Comparison of ENCODE assay signal across 28 mouse cellular contexts in genomic region chr15:32192948-32193347, GRCm38 (mm10). TPM values are rescaled to one million over a fixed set of nuclear protein-coding genes. Genes with fewer than 3 reads are reported as not detected.
DNase-seq lines count a peak whose midpoint lies in the region; ATAC-seq and TF ChIP-seq lines count a peak whose summit lies in the region.
"Had no signal": no experiment of that assay in that cellular context is flagged by ENCODE, and none has a peak within 500 bp of the region (broad histone marks: within the 10 kb centered on the region; RNA-seq: fewer than 3 reads in every experiment).

No protein-coding gene starts in this region.

- TF ChIP-seq POLR2A in liver, adult 2 months (IDR thresholded peaks at IDR 0.05; ENCODE audit: extremely low read depth, insufficient read depth, low read length): no peak

- H3K27ac ChIP-seq in liver, adult 2 months (replicated peaks; ENCODE audit: insufficient read depth, low read depth, low read length): no peak overlapping the region
- no peak overlapping the region for H3K27ac ChIP-seq in liver, embryonic 11.5 days (ENCODE audit: low read depth, low read length)
- H3K27ac ChIP-seq in intestine, embryonic 16.5 days (ENCODE audit: low read length): no peak overlapping the region
- no peak overlapping the region for H3K27ac ChIP-seq in kidney, postnatal 0 days
- H3K27ac ChIP-seq in midbrain, embryonic 11.5 days (ENCODE audit: low read depth, low read length): no peak overlapping the region
- no peak overlapping the region for H3K27ac ChIP-seq in hindbrain, embryonic 11.5 days (ENCODE audit: low read depth, low read length)
- H3K27ac ChIP-seq: forebrain, embryonic 10.5 days; heart, embryonic 13.5 days; hindbrain, embryonic 12.5 days; limb, embryonic 15.5 days; midbrain, embryonic 12.5 days; neural tube, embryonic 15.5 days had no signal

- H3K9ac ChIP-seq in liver, adult 2 months (ENCODE audit: low read depth, low read length): no peak overlapping the region
- no peak overlapping the region for H3K9ac ChIP-seq in liver, embryonic 11.5 days (ENCODE audit: low read depth, low read length)
- no peak overlapping the region for H3K9ac ChIP-seq in intestine, embryonic 16.5 days (ENCODE audit: low read depth, low read length)
- no peak overlapping the region for H3K9ac ChIP-seq in kidney, postnatal 0 days (ENCODE audit: low read depth, low read length)
- H3K9ac ChIP-seq in midbrain, embryonic 11.5 days (ENCODE audit: low read length): no peak overlapping the region
- no peak overlapping the region for H3K9ac ChIP-seq in hindbrain, embryonic 11.5 days (ENCODE audit: low read depth, low read length)
- H3K9ac ChIP-seq: heart, embryonic 13.5 days; hindbrain, embryonic 12.5 days; limb, embryonic 15.5 days; midbrain, embryonic 12.5 days; neural tube, embryonic 15.5 days had no signal

- peak; percentile 2 for DNase-seq in liver, adult 2 months (ENCODE audit: extremely low read depth, low read depth, low spot score)
- no peak for DNase-seq in liver, embryonic 11.5 days (ENCODE audit: low spot score)
- DNase-seq in Muller cell, postnatal 12 days (ENCODE audit: inconsistent ontology term): peak; percentile 71
- DNase-seq in kidney, postnatal 0 days (ENCODE audit: low spot score): peak; percentile 33
- DNase-seq in midbrain, embryonic 11.5 days (ENCODE audit: low spot score, missing footprints): no peak
- no peak for DNase-seq in hindbrain, embryonic 11.5 days (ENCODE audit: low spot score)
- DNase-seq: adrenal gland, adult 2 months; cerebellum, adult 11-12 months; cerebellum, postnatal 10 days; gastrocnemius, postnatal 10 days; heart, adult 18-20 months; heart, postnatal 14 days had no signal

- H3K36me3 ChIP-seq in liver, adult 2 months (ENCODE audit: control insufficient read depth, insufficient read depth, low read length): no peaks in the 10 kb centered on the region
- H3K36me3 ChIP-seq in liver, embryonic 11.5 days (ENCODE audit: control insufficient read depth, insufficient read depth, low read length): no peaks in the 10 kb centered on the region
- H3K36me3 ChIP-seq in intestine, embryonic 16.5 days (ENCODE audit: control insufficient read depth, insufficient read depth, low read length): no peaks in the 10 kb centered on the region
- H3K36me3 ChIP-seq in kidney, postnatal 0 days (ENCODE audit: insufficient read depth, low read length): no peaks in the 10 kb centered on the region
- H3K36me3 ChIP-seq in midbrain, embryonic 11.5 days (ENCODE audit: control insufficient read depth, insufficient read depth, low read length): no peaks in the 10 kb centered on the region
- no peaks in the 10 kb centered on the region for H3K36me3 ChIP-seq in hindbrain, embryonic 11.5 days (ENCODE audit: control insufficient read depth, insufficient read depth, low read length)
- H3K36me3 ChIP-seq: forebrain, embryonic 10.5 days; heart, embryonic 13.5 days; hindbrain, embryonic 12.5 days; limb, embryonic 15.5 days; midbrain, embryonic 12.5 days; neural tube, embryonic 15.5 days had no signal

- no peaks in the 10 kb centered on the region for H3K9me3 ChIP-seq in liver, embryonic 11.5 days (ENCODE audit: control insufficient read depth, low read length)
- H3K9me3 ChIP-seq in intestine, embryonic 16.5 days (ENCODE audit: control insufficient read depth, low read length): no peaks in the 10 kb centered on the region
- H3K9me3 ChIP-seq in kidney, postnatal 0 days (replicated peaks; ENCODE audit: low read length): no peaks in the 10 kb centered on the region
- no peaks in the 10 kb centered on the region for H3K9me3 ChIP-seq in midbrain, embryonic 11.5 days (ENCODE audit: control insufficient read depth, low read length)
- no peaks in the 10 kb centered on the region for H3K9me3 ChIP-seq in hindbrain, embryonic 11.5 days (ENCODE audit: control insufficient read depth, low read length)
- H3K9me3 ChIP-seq: forebrain, embryonic 10.5 days; heart, embryonic 13.5 days; hindbrain, embryonic 12.5 days; limb, embryonic 15.5 days; midbrain, embryonic 12.5 days; neural tube, embryonic 15.5 days had no signal

- no peak overlapping the region for H3K4me2 ChIP-seq in liver, embryonic 11.5 days
- no peak overlapping the region for H3K4me2 ChIP-seq in intestine, embryonic 16.5 days (ENCODE audit: low read depth, low read length)
- no peak overlapping the region for H3K4me2 ChIP-seq in kidney, postnatal 0 days (ENCODE audit: low read length)
- no peak overlapping the region for H3K4me2 ChIP-seq in midbrain, embryonic 11.5 days
- H3K4me2 ChIP-seq in hindbrain, embryonic 11.5 days (replicated peaks; ENCODE audit: low read depth, low read length): no peak overlapping the region
- H3K4me2 ChIP-seq: heart, embryonic 13.5 days; hindbrain, embryonic 12.5 days; limb, embryonic 15.5 days; midbrain, embryonic 12.5 days; neural tube, embryonic 15.5 days had no signal

- no peaks in the 10 kb centered on the region for H3K79me2 ChIP-seq in liver, adult 2 months (ENCODE audit: control insufficient read depth, insufficient read depth, low read length)

- TF ChIP-seq CTCF in liver, adult 2 months (IDR thresholded peaks at IDR 0.05; ENCODE audit: low read depth, low read length): no peak
- TF ChIP-seq CTCF in kidney, postnatal 0 days (IDR thresholded peaks at IDR 0.05; ENCODE audit: low read depth): no peak

- H3K4me1 ChIP-seq in liver, adult 2 months (ENCODE audit: control insufficient read depth, insufficient read depth, low read length): no peaks in the 10 kb centered on the region
- no peaks in the 10 kb centered on the region for H3K4me1 ChIP-seq in liver, embryonic 11.5 days (replicated peaks; ENCODE audit: control insufficient read depth, insufficient read depth, low read length)
- H3K4me1 ChIP-seq in intestine, embryonic 16.5 days (ENCODE audit: control insufficient read depth, insufficient read depth, low read length): peaks cover 9% of the 10 kb centered on the region
- H3K4me1 ChIP-seq in kidney, postnatal 0 days (replicated peaks; ENCODE audit: insufficient read depth, low read length): 0 out of 2 replicates have a peak, but pooled peaks cover 5% of the 10 kb centered on the region
- no peaks in the 10 kb centered on the region for H3K4me1 ChIP-seq in midbrain, embryonic 11.5 days (ENCODE audit: control insufficient read depth, insufficient read depth, low read length)
- no peaks in the 10 kb centered on the region for H3K4me1 ChIP-seq in hindbrain, embryonic 11.5 days (replicated peaks; ENCODE audit: control insufficient read depth, insufficient read depth, low read length)
- H3K4me1 ChIP-seq: hindbrain, embryonic 12.5 days; limb, embryonic 15.5 days; neural tube, embryonic 15.5 days had no signal

- H3K27me3 ChIP-seq in liver, adult 2 months (ENCODE audit: control insufficient read depth, insufficient read depth, low read length): no peaks in the 10 kb centered on the region
- no peaks in the 10 kb centered on the region for H3K27me3 ChIP-seq in liver, embryonic 11.5 days (replicated peaks; ENCODE audit: control insufficient read depth, insufficient read depth, low read length)
- no peaks in the 10 kb centered on the region for H3K27me3 ChIP-seq in intestine, embryonic 16.5 days (replicated peaks; ENCODE audit: control insufficient read depth, insufficient read depth, low read length)
- no peaks in the 10 kb centered on the region for H3K27me3 ChIP-seq in kidney, postnatal 0 days (ENCODE audit: insufficient read depth, low read length)
- H3K27me3 ChIP-seq in midbrain, embryonic 11.5 days (ENCODE audit: control insufficient read depth, insufficient read depth, low read length): no peaks in the 10 kb centered on the region
- no peaks in the 10 kb centered on the region for H3K27me3 ChIP-seq in hindbrain, embryonic 11.5 days (ENCODE audit: control insufficient read depth, insufficient read depth, low read length)
- H3K27me3 ChIP-seq: heart, embryonic 13.5 days; hindbrain, embryonic 12.5 days; limb, embryonic 15.5 days; midbrain, embryonic 12.5 days; neural tube, embryonic 15.5 days had no signal

- 32% methylated on average over 1 of the region's 1 CpGs for WGBS in liver, adult 2 months
- WGBS in liver, embryonic 11.5 days: 71% methylated on average over 1 of the region's 1 CpGs
- 49% methylated on average over 1 of the region's 1 CpGs for WGBS in intestine, embryonic 16.5 days
- 40% methylated on average over 1 of the region's 1 CpGs for WGBS in kidney, postnatal 0 days
- 70% methylated on average over 1 of the region's 1 CpGs for WGBS in midbrain, embryonic 11.5 days
- 85% methylated on average over 1 of the region's 1 CpGs for WGBS in hindbrain, embryonic 11.5 days

- H3K4me3 ChIP-seq in liver, adult 2 months (ENCODE audit: insufficient read depth, low read depth, low read length): no peak overlapping the region
- no peak overlapping the region for H3K4me3 ChIP-seq in liver, embryonic 11.5 days (ENCODE audit: low read depth, low read length)
- no peak overlapping the region for H3K4me3 ChIP-seq in intestine, embryonic 16.5 days (ENCODE audit: low read length)
- H3K4me3 ChIP-seq in kidney, postnatal 0 days (replicated peaks; ENCODE audit: low read depth, low read length): no peak overlapping the region
- no peak overlapping the region for H3K4me3 ChIP-seq in midbrain, embryonic 11.5 days (ENCODE audit: low read depth, low read length)
- no peak overlapping the region for H3K4me3 ChIP-seq in hindbrain, embryonic 11.5 days (ENCODE audit: low read depth, low read length)
- H3K4me3 ChIP-seq: forebrain, embryonic 10.5 days; heart, embryonic 13.5 days; hindbrain, embryonic 12.5 days; limb, embryonic 15.5 days; midbrain, embryonic 12.5 days; neural tube, embryonic 15.5 days had no signal

- no peak for ATAC-seq in liver, embryonic 11.5 days (replicated peaks; ENCODE audit: low FRiP score)
- peak; percentile 72 for ATAC-seq in intestine, embryonic 16.5 days
- ATAC-seq in kidney, postnatal 0 days (replicated peaks; ENCODE audit: low FRiP score, low read depth): peak; percentile 46; the same call in 1 of the 2 replicates
- ATAC-seq in granulocyte monocyte progenitor cell, adult 5-6 weeks (replicated peaks; ENCODE audit: poor library complexity, severe bottlenecking): no peak
- ATAC-seq in midbrain, embryonic 11.5 days (ENCODE audit: low FRiP score): no peak
- no peak for ATAC-seq in hindbrain, embryonic 11.5 days (ENCODE audit: low FRiP score)
- ATAC-seq: forebrain, embryonic 16.5 days had no signal

RNA-seq across cellular contexts. Expression of gene Tas2r119, which starts 15.9 kb away (rescaled TPM):
- not detected in 2 replicates for total RNA-seq in liver, adult 2 months (2014; rRNA removed)
- not detected in 2 replicates for polyA plus RNA-seq in liver, adult 2 months (2012; rRNA removed)
- not detected in 2 replicates for polyA plus RNA-seq in liver, embryonic 11.5 days (2014; fragmentation: Nextera tagmentation; extraction: Ambion mirVana)
- not detected in 2 replicates for polyA plus RNA-seq in intestine, embryonic 16.5 days (2015; fragmentation: Nextera tagmentation; extraction: Ambion mirVana)
- polyA plus RNA-seq in kidney, postnatal 0 days (2015; fragmentation: Nextera tagmentation; extraction: Ambion mirVana): not detected in 2 replicates
- total RNA-seq in granulocyte monocyte progenitor cell, adult 5-6 weeks (2014; fragmentation: Nextera tagmentation): not detected in 2 replicates
- not detected in 2 replicates for total RNA-seq in granulocyte monocyte progenitor cell, adult 5-6 weeks (2017)
- not detected in 2 replicates for polyA plus RNA-seq in midbrain, embryonic 11.5 days (2014; fragmentation: Nextera tagmentation; extraction: Ambion mirVana)
- polyA plus RNA-seq in hindbrain, embryonic 11.5 days (2014; fragmentation: Nextera tagmentation; extraction: Ambion mirVana): not detected in 2 replicates
- total RNA-seq: adrenal gland, adult 2 months; ES-E14; gastrocnemius, postnatal 10 days; heart, adult 18-20 months; heart, postnatal 14 days; layer of hippocampus, adult 8-10 months; left cerebral cortex, adult 18-20 months; left cerebral cortex, postnatal 36 days had no signal
- polyA plus RNA-seq: adrenal gland, adult 2 months; embryonic facial prominence, embryonic 11.5 days; forebrain, embryonic 10.5 days; forebrain, embryonic 16.5 days; heart, embryonic 13.5 days; hindbrain, embryonic 12.5 days; liver, embryonic 16.5 days; midbrain, embryonic 12.5 days; neural tube, embryonic 15.5 days; urinary bladder, adult 2 months had no signal

RNA-seq across cellular contexts. Expression of gene Sema5a, which starts 51.7 kb away (rescaled TPM):
- 0.46 and 0.54 TPM in 2 replicates for total RNA-seq in liver, adult 2 months (2014; rRNA removed)
- 0.14 and 0.22 TPM in 2 replicates for polyA plus RNA-seq in liver, adult 2 months (2012; rRNA removed)
- polyA plus RNA-seq in liver, embryonic 11.5 days (2014; fragmentation: Nextera tagmentation; extraction: Ambion mirVana): 4.3 and 4.4 TPM in 2 replicates
- polyA plus RNA-seq in intestine, embryonic 16.5 days (2015; fragmentation: Nextera tagmentation; extraction: Ambion mirVana): 11.8 and 12.0 TPM in 2 replicates
- polyA plus RNA-seq in kidney, postnatal 0 days (2015; fragmentation: Nextera tagmentation; extraction: Ambion mirVana): 21.0 and 22.1 TPM in 2 replicates
- not detected in 2 replicates for total RNA-seq in granulocyte monocyte progenitor cell, adult 5-6 weeks (2014; fragmentation: Nextera tagmentation)
- not detected in 2 replicates for total RNA-seq in granulocyte monocyte progenitor cell, adult 5-6 weeks (2017)
- 3.4 and 3.5 TPM in 2 replicates for polyA plus RNA-seq in midbrain, embryonic 11.5 days (2014; fragmentation: Nextera tagmentation; extraction: Ambion mirVana)
- polyA plus RNA-seq in hindbrain, embryonic 11.5 days (2014; fragmentation: Nextera tagmentation; extraction: Ambion mirVana): 5.8 and 7.5 TPM in 2 replicates

Comparison
In these comparisons a context has a peak if more than half of its experiments do, and no peak if none do; other contexts are left out.
1. DNase-seq: peak in liver, adult 2 months (single experiment), Muller cell, postnatal 12 days (single experiment) and kidney, postnatal 0 days (single experiment); none in liver, embryonic 11.5 days (single experiment), midbrain, embryonic 11.5 days (single experiment) and hindbrain, embryonic 11.5 days (single experiment).
2. ATAC-seq: peak in intestine, embryonic 16.5 days (single experiment) and kidney, postnatal 0 days (single experiment); none in liver, embryonic 11.5 days (single experiment), granulocyte monocyte progenitor cell, adult 5-6 weeks (single experiment), midbrain, embryonic 11.5 days (single experiment) and hindbrain, embryonic 11.5 days (single experiment).